Mouse (Mus musculus) MEL (cell line): ENCODE data around the gene Rbm33. TPM values are rescaled to one million over a fixed set of nuclear protein-coding genes. Genes with fewer than 3 reads are reported as not detected.

Experiments used
- DNase-seq: peaks from one replicate; pipeline ENCODE4 v3.0.0; 2011; ENCODE audit warnings: low read depth, low spot score
- H3K27ac ChIP-seq: 2 replicates; pipeline ENCODE4 v1.5.1; 2012; ENCODE audit warnings: low read depth, mild to moderate bottlenecking, control low read depth, low read length, moderate library complexity; ENCODE audit not compliant: control insufficient read depth
- H3K27me3 ChIP-seq, 2 experiments: fragments of 150-350 bp in 1 of 2; sonication (generic) in 1 of 2; 2 replicates each; pipeline ENCODE4 v1.6.1; 2012; ENCODE audit warnings: low read length in 2 of 2, mild to moderate bottlenecking in 2 of 2, improper control_type of control experiment in 1 of 2, moderate library complexity in 1 of 2; ENCODE audit not compliant: insufficient read depth in 2 of 2, control insufficient read depth in 1 of 2
- H3K36me3 ChIP-seq, 2 experiments: 2 replicates each; pipeline ENCODE4 v1.6.1; 2012 to 2014; ENCODE audit warnings: low read length in 2 of 2, improper control_type of control experiment in 1 of 2, inconsistent platforms in 1 of 2, mild to moderate bottlenecking in 1 of 2; ENCODE audit not compliant: insufficient read depth in 2 of 2, control insufficient read depth in 1 of 2
- H3K4me1 ChIP-seq, 2 experiments: fragments of 150-350 bp in 1 of 2; sonication (generic) in 1 of 2; 2 replicates each; pipeline ENCODE4 v1.6.1; 2012; ENCODE audit warnings: low read length in 2 of 2, improper control_type of control experiment in 1 of 2, mild to moderate bottlenecking in 1 of 2; ENCODE audit not compliant: insufficient read depth in 2 of 2, control insufficient read depth in 1 of 2
- H3K4me3 ChIP-seq, 2 experiments: fragments of 150-350 bp in 1 of 2; sonication (generic) in 1 of 2; 2 replicates each; pipeline ENCODE4 v1.5.1; 2012; ENCODE audit warnings: low read depth in 2 of 2, low read length in 2 of 2, mild to moderate bottlenecking in 2 of 2, moderate library complexity in 2 of 2, control low read depth in 1 of 2, improper control_type of control experiment in 1 of 2; ENCODE audit not compliant: control insufficient read depth in 1 of 2, insufficient read depth in 1 of 2
- H3K79me2 ChIP-seq: 2 replicates; pipeline ENCODE4 v1.6.1; 2012; ENCODE audit warnings: mild to moderate bottlenecking, low read length, moderate library complexity; ENCODE audit not compliant: control insufficient read depth, poor library complexity, insufficient read depth
- H3K9ac ChIP-seq: 2 replicates; pipeline ENCODE4 v1.6.1; 2012; ENCODE audit warnings: low read depth, mild to moderate bottlenecking, control low read depth, low read length, moderate library complexity; ENCODE audit not compliant: control insufficient read depth, poor library complexity, severe bottlenecking
- H3K9me3 ChIP-seq: fragments of 150-350 bp; sonication (generic); replicated peaks from 2 replicates; pipeline ENCODE4 v1.6.1; 2012; ENCODE audit warnings: mild to moderate bottlenecking, low read length, improper control_type of control experiment, moderate library complexity; ENCODE audit not compliant: insufficient read depth
- CHD2 ChIP-seq: IDR thresholded peaks from 2 replicates; pipeline ENCODE4 v1.6.1; 2011; ENCODE audit warnings: low read length, improper control_type of control experiment
- CTCF ChIP-seq, 3 experiments: IDR thresholded peaks in 2 of 3; conservative IDR thresholded peaks in 1 of 3; 2 replicates each; pipeline ENCODE4 v1.5.1; 2011 to 2012; ENCODE audit warnings: low read length in 3 of 3, low read depth in 2 of 3, mild to moderate bottlenecking in 2 of 3, improper control_type of control experiment in 1 of 3, inconsistent platforms in 1 of 3, mixed read lengths in 1 of 3, moderate library complexity in 1 of 3; ENCODE audit not compliant: control insufficient read depth in 1 of 3, insufficient read depth in 1 of 3, poor library complexity in 1 of 3, severe bottlenecking in 1 of 3
- E2F4 ChIP-seq: IDR thresholded peaks from 2 replicates; pipeline ENCODE4 v1.6.1; 2011; ENCODE audit warnings: low read depth, low read length, improper control_type of control experiment, borderline replicate concordance
- EP300 ChIP-seq, 2 experiments: IDR thresholded peaks; 2 replicates each; pipeline ENCODE4 v1.6.1; 2011; ENCODE audit warnings: improper control_type of control experiment in 2 of 2, low read length in 2 of 2, low read depth in 1 of 2, mild to moderate bottlenecking in 1 of 2
- ETS1 ChIP-seq: IDR thresholded peaks from 2 replicates; pipeline ENCODE4 v1.6.1; 2012; ENCODE audit warnings: low read depth, mild to moderate bottlenecking, inconsistent platforms, low read length, improper control_type of control experiment, moderate library complexity
- GABPA ChIP-seq: IDR thresholded peaks from 2 replicates; pipeline ENCODE4 v1.6.1; 2012; ENCODE audit warnings: low read depth, mild to moderate bottlenecking, inconsistent platforms, low read length, improper control_type of control experiment, moderate library complexity
- GATA1 ChIP-seq: IDR thresholded peaks from 2 replicates; pipeline ENCODE4 v1.6.1; 2011; ENCODE audit warnings: low read depth, low read length, improper control_type of control experiment
- HCFC1 ChIP-seq: IDR thresholded peaks from 2 replicates; pipeline ENCODE4 v1.6.1; 2012; ENCODE audit warnings: low read depth, mild to moderate bottlenecking, inconsistent platforms, low read length, improper control_type of control experiment, moderate library complexity
- JUND ChIP-seq: IDR thresholded peaks from 2 replicates; pipeline ENCODE4 v1.6.1; 2011; ENCODE audit warnings: low read depth, mild to moderate bottlenecking, improper control_type of control experiment, low read length
- KAT2A ChIP-seq: conservative IDR thresholded peaks from 2 replicates; pipeline ENCODE4 v1.6.1; 2012; ENCODE audit warnings: low read depth, low read length, improper control_type of control experiment, inconsistent platforms
- MAX ChIP-seq: IDR thresholded peaks from 2 replicates; pipeline ENCODE4 v1.6.1; 2011; ENCODE audit warnings: low read length, improper control_type of control experiment
- MEF2A ChIP-seq: IDR thresholded peaks from 2 replicates; pipeline ENCODE4 v1.6.1; 2014; ENCODE audit warnings: low read depth, mild to moderate bottlenecking, inconsistent platforms, low read length, improper control_type of control experiment; ENCODE audit not compliant: poor library complexity, insufficient replicate concordance, severe bottlenecking; ENCODE audit errors: extremely low read depth
- MXI1 ChIP-seq: IDR thresholded peaks from 2 replicates; pipeline ENCODE4 v1.6.1; 2011; ENCODE audit warnings: mild to moderate bottlenecking, low read depth, low read length, improper control_type of control experiment
- MYB ChIP-seq: IDR thresholded peaks from 2 replicates; pipeline ENCODE4 v1.6.1; 2011; ENCODE audit warnings: mild to moderate bottlenecking, low read depth, low read length, improper control_type of control experiment
- NELFE ChIP-seq: IDR thresholded peaks from 2 replicates; pipeline ENCODE4 v1.6.1; 2011; ENCODE audit warnings: low read depth, low read length, improper control_type of control experiment
- NRF1 ChIP-seq: IDR thresholded peaks from 2 replicates; pipeline ENCODE4 v1.6.1; 2014; ENCODE audit warnings: low read depth, mild to moderate bottlenecking, inconsistent platforms, low read length, improper control_type of control experiment, moderate library complexity; ENCODE audit not compliant: poor library complexity, insufficient read depth, severe bottlenecking
- POLR2AphosphoS2 ChIP-seq: IDR thresholded peaks from 2 replicates; pipeline ENCODE4 v1.6.1; 2011; ENCODE audit warnings: low read length, improper control_type of control experiment
- POLR2AphosphoS5 ChIP-seq: IDR thresholded peaks from 2 replicates; pipeline ENCODE4 v1.6.1; 2012; ENCODE audit warnings: low read depth, borderline replicate concordance, mild to moderate bottlenecking, inconsistent platforms, low read length, moderate library complexity, mixed read lengths
- RAD21 ChIP-seq: IDR thresholded peaks from 2 replicates; pipeline ENCODE4 v1.6.1; 2011; ENCODE audit warnings: mild to moderate bottlenecking, low read depth, low read length, improper control_type of control experiment
- RCOR1 ChIP-seq: IDR thresholded peaks from 2 replicates; pipeline ENCODE4 v1.6.1; 2012; ENCODE audit warnings: low read depth, mild to moderate bottlenecking, inconsistent platforms, low read length, improper control_type of control experiment
- SMC3 ChIP-seq: IDR thresholded peaks from 2 replicates; pipeline ENCODE4 v1.6.1; 2011; ENCODE audit warnings: low read depth, low read length, improper control_type of control experiment
- TAL1 ChIP-seq: IDR thresholded peaks from 2 replicates; pipeline ENCODE4 v1.6.1; 2012; ENCODE audit warnings: mild to moderate bottlenecking, inconsistent platforms, low read length, moderate library complexity, mixed read lengths
- TBP ChIP-seq: IDR thresholded peaks from 2 replicates; pipeline ENCODE4 v1.8.0; 2011; ENCODE audit warnings: low read depth, low read length, improper control_type of control experiment
- TCF12 ChIP-seq: IDR thresholded peaks from 2 replicates; pipeline ENCODE4 v1.6.1; 2014; ENCODE audit warnings: low read depth, mild to moderate bottlenecking, inconsistent platforms, low read length, improper control_type of control experiment, moderate library complexity
- UBTF ChIP-seq: IDR thresholded peaks from 2 replicates; pipeline ENCODE4 v1.6.1; 2012; ENCODE audit warnings: low read depth, mild to moderate bottlenecking, inconsistent platforms, low read length, improper control_type of control experiment, moderate library complexity, borderline replicate concordance; ENCODE audit not compliant: insufficient read depth
- USF1 ChIP-seq: IDR thresholded peaks from 2 replicates; pipeline ENCODE4 v1.6.1; 2014; ENCODE audit warnings: low read depth, mild to moderate bottlenecking, inconsistent platforms, low read length, improper control_type of control experiment, moderate library complexity
- USF2 ChIP-seq, 2 experiments: IDR thresholded peaks; 2 replicates each; pipeline ENCODE4 v1.6.1; 2011 to 2012; ENCODE audit warnings: improper control_type of control experiment in 2 of 2, low read length in 2 of 2, borderline replicate concordance in 1 of 2, inconsistent platforms in 1 of 2, low read depth in 1 of 2, mild to moderate bottlenecking in 1 of 2; ENCODE audit not compliant: insufficient read depth in 1 of 2
- ZKSCAN1 ChIP-seq: IDR thresholded peaks from 2 replicates; pipeline ENCODE4 v1.6.1; 2012; ENCODE audit warnings: low read depth, mild to moderate bottlenecking, inconsistent platforms, low read length, improper control_type of control experiment, moderate library complexity
- ZMIZ1 ChIP-seq: IDR thresholded peaks from 2 replicates; pipeline ENCODE4 v1.6.1; 2012; ENCODE audit warnings: low read depth, mild to moderate bottlenecking, inconsistent platforms, low read length, improper control_type of control experiment, moderate library complexity
- ZNF384 ChIP-seq: IDR thresholded peaks from 2 replicates; pipeline ENCODE4 v1.6.1; 2012; ENCODE audit warnings: low read depth, mild to moderate bottlenecking, inconsistent platforms, low read length, improper control_type of control experiment
- polyA plus RNA-seq, 2 experiments: library from polyadenylated mRNA; stranded (reverse) in 1 of 2; unstranded in 1 of 2; fragments of >175 nt in 1 of 2; fragments of >200 nt in 1 of 2; gene quantifications; 2 replicates each; pipeline versions ENCODE4 v1.2.1 to v1.2.4; 2012; ENCODE audit warnings: low replicate concordance in 2 of 2, low read depth in 1 of 2; ENCODE audit not compliant: insufficient read length in 2 of 2, insufficient read depth in 1 of 2, missing spikeins in 1 of 2
- total RNA-seq: library from RNA; depleted of rRNA; stranded (reverse); fragments of 300-350 nt; gene quantifications from 2 replicates; pipeline ENCODE4 v1.2.3, GENCODE M21; 2012

Rbm33 gene
- total and polyA plus RNA-seq, 3 experiments, result 14.6 to 60.3 TPM; not detected in 1

- H3K79me2 ChIP-seq, result no peaks in the 10 kb centered on the region
- no peak overlapping the region for H3K27ac ChIP-seq
- no peaks in the 10 kb centered on the region for H3K9me3 ChIP-seq
- DNase-seq, result no peak
- H3K9ac ChIP-seq, result no peak overlapping the region
- peaks cover 0 to 57% of the 10 kb centered on the region in 2 experiments; a peak in 2 of 4 replicates for H3K36me3 ChIP-seq
- H3K4me1 ChIP-seq, result no peaks in the 10 kb centered on the region
- no peak overlapping the region for H3K4me3 ChIP-seq
- TF ChIP-seq NELFE, result no peak
- no peak for TF ChIP-seq ZMIZ1
- no peak for TF ChIP-seq KAT2A
- TF ChIP-seq ZNF384, result no peak
- TF ChIP-seq TCF12, result no peak
- no peak for TF ChIP-seq USF2 (IDR thresholded peaks at IDR 0.05; ENCODE audit: borderline replicate concordance in 1 of 2, insufficient read depth in 1 of 2, low read depth in 1 of 2, low read length in 2 of 2)
- no peak for TF ChIP-seq POLR2AphosphoS5
- no peak for TF ChIP-seq USF1
- no peak for TF ChIP-seq NRF1
- TF ChIP-seq EP300 (IDR thresholded peaks at IDR 0.05; ENCODE audit: low read depth in 1 of 2, low read length in 2 of 2), result no peak
- no peak for TF ChIP-seq TBP
- TF ChIP-seq E2F4, result no peak
- TF ChIP-seq SMC3, result no peak
- no peak for TF ChIP-seq POLR2AphosphoS2
- no peaks in the 10 kb centered on the region for H3K27me3 ChIP-seq
Measured at GRCm38 (mm10) chr5:28370836-28371235, 53.9 kb downstream of the Rbm33 start.

- H3K27me3 ChIP-seq, result no peaks in the 10 kb centered on the region
- H3K4me1 ChIP-seq, result no peaks in the 10 kb centered on the region
- DNase-seq, result peak; percentile 37
- H3K4me3 ChIP-seq, result no peak overlapping the region
- H3K36me3 ChIP-seq, result peaks cover 0 to 54% of the 10 kb centered on the region in 2 experiments; a peak in 2 of 4 replicates
- H3K79me2 ChIP-seq, result no peaks in the 10 kb centered on the region
- H3K27ac ChIP-seq, result no peak overlapping the region
- H3K9ac ChIP-seq, result no peak overlapping the region
- H3K9me3 ChIP-seq, result no peaks in the 10 kb centered on the region
- TF ChIP-seq UBTF (no peak), GATA1 (0 out of 2 replicates have a peak, but pooled peaks have one; percentile 6), ZKSCAN1 (no peak), CHD2 (no peak), KAT2A (no peak), JUND (no peak), NELFE (no peak), RAD21 (no peak), CTCF (IDR thresholded peaks at IDR 0.05 in 2 of 3, conservative IDR thresholded peaks at IDR 0.05 in 1 of 3; ENCODE audit: control insufficient read depth in 1 of 3, insufficient read depth in 1 of 3, low read depth in 2 of 3, low read length in 3 of 3, poor library complexity in 1 of 3, severe bottlenecking in 1 of 3) (no peak), ZMIZ1 (no peak), TAL1 (peak; percentile 33), EP300 (IDR thresholded peaks at IDR 0.05; ENCODE audit: low read depth in 1 of 2, low read length in 2 of 2) (peak; percentile 22 to 32; a peak in 2 of 4 replicates), MYB (no peak), MEF2A (no peak), GABPA (no peak), MXI1 (no peak), USF1 (no peak), HCFC1 (no peak), POLR2AphosphoS5 (no peak), ZNF384 (peak; percentile 69), MAX (no peak), E2F4 (no peak), ETS1 (no peak), SMC3 (no peak), RCOR1 (no peak)
Measured at GRCm38 (mm10) chr5:28372172-28372664, 55.3 kb downstream of the Rbm33 start.
